Mouse (Mus musculus): ENCODE results near the gene Ccdc136.
"Not testable (repeated sequence)": the region's sequence is repeated elsewhere in the genome, so short reads cannot be mapped to it uniquely, and the experiment has no call there.

Gene Ccdc136

GRCm38 (mm10) chr6:29395910-29396713, at the start of gene Ccdc136:
TSS of gene Ccdc136 (plus strand) at chr6:29396309.
- peak; percentile 80 for DNase-seq (ENCODE audit: extremely low spot score)

DNA sequence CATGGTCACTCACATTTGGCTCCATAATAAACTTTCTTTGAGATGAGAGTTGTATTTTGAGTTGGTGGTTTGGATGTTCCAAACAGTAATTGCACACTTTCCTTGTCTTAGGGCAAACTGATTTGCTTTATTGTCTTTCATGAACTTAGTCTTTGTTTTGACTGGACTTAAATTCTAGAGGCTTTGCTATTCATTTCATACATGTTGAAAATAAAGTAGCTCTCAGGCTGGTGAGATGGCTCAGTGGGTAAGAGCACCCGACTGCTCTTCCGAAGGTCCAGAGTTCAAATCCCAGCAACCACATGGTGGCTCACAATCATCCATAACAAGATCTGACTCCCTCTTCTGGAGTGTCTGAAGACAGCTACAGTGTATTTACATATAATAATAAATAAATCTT, 49.6 kb upstream of the Ccdc136 start:
- DNase-seq (ENCODE audit: extremely low spot score) = not testable (repeated sequence)

GRCm38 (mm10) chr6:29347189-29347588, 48.9 kb upstream of the Ccdc136 start:
- DNase-seq (ENCODE audit: extremely low spot score) = no peak

DNA sequence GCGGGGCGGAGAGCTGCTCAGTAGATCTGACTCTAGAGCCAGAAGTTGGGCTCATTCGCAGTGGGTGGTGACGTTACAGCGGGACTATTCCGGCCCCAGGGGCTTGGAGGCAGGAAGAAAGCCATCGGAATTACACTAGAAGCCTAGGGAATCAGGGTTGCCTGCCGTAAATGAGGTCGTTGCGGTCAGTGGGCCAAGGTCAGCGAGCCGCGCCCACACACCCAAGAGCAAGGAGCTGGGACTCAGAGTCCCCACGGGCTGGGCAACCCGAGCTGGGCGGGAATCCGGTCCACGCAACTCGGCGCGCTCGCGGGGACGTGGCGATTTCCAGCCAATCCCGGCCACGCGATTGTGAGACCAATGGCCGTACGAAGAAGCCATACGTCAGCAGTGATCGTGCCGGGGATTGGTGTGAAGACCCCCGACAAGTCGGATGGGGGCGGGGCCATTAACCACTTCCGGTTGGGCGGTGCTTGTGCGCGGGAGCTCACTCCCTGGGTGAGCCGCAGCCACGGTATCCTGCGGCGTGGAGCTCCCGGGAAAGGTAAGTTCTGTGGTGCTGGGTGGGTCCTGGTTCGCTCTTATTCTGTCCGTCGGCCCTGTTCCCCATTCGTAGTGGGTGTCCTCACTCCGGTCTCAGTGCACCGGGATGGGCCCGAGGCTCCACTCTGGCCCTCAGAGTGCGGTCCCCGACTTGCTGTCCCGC, 48.3 kb upstream of the Ccdc136 start, which contains the start of gene Calu:
Calu (plus strand) TSS at position 405 of the 706 bp plus-strand sequence.
- peak; percentile 99 for DNase-seq (ENCODE audit: extremely low spot score)

DNA sequence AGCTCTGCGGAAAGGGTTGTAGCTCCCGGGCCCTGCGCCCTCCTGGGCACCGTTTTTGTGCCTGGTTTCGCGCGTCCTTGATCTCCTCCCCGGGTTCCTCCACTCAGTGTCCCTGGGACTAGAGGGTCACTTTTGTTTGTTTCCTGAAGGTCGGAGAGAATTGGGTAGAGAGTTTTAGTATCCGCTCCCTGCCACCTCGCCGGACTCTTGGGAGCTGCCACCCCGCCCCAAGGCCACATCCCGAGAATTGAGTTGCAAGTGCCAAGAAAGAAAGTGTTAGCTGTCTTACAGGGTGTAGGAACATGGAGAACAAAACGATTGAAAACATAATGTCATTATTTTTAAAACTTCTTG, 47.8 kb upstream of the Ccdc136 start:
- DNase-seq (ENCODE audit: extremely low spot score) = no peak

GRCm38 (mm10) chr6:29351613-29352012, 44.5 kb upstream of the Ccdc136 start:
- no peak for DNase-seq (ENCODE audit: extremely low spot score)

GRCm38 (mm10) chr6:29352816-29353215, 43.3 kb upstream of the Ccdc136 start:
- no peak for DNase-seq (ENCODE audit: extremely low spot score)

DNA sequence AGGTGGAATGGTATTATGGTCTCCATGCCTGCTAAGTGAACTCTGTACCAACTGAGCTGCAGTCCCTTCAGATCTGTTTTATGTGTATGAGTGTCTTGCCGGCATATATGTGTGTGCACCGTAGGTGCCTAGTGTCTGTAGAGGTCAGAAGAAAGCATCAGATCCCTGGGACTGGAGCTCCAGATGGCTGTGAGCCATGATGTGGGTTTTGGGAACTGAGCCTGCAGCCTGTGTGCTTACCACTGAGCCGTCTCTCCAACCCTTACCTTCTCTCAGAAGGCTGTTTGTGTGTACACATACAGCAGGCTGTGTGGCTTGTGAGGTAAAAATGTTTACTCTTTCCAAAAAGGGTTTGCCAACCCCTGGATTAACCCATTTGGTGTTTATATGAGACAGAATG, 36.7 kb upstream of the Ccdc136 start:
- no peak for DNase-seq (ENCODE audit: extremely low spot score)

GRCm38 (mm10) chr6:29360211-29360610, 35.9 kb upstream of the Ccdc136 start:
- no peak for DNase-seq (ENCODE audit: extremely low spot score)

GRCm38 (mm10) chr6:29362246-29363128, 33.6 kb upstream of the Ccdc136 start:
- DNase-seq (ENCODE audit: extremely low spot score) = no peak

DNA sequence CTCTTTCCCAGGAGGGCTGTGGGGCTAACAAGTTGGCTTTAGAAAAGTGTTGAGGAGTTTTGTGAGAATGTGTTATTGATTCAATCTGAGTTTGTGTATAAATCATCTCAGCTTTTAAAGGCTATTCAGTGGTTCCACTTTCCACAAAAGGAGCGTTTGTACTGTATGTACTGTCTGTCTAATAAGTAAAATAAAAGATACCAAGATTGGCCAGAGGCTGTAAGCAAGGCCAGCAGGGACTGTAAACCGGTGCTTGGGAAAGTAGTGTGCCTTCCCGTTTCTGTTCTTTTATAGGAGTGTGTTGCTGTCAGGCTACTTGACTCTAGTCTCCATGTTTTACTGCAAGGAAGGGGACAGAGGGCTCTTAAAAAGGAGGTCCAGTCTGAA, 33.0 kb upstream of the Ccdc136 start:
- DNase-seq (ENCODE audit: extremely low spot score) = no peak

DNA sequence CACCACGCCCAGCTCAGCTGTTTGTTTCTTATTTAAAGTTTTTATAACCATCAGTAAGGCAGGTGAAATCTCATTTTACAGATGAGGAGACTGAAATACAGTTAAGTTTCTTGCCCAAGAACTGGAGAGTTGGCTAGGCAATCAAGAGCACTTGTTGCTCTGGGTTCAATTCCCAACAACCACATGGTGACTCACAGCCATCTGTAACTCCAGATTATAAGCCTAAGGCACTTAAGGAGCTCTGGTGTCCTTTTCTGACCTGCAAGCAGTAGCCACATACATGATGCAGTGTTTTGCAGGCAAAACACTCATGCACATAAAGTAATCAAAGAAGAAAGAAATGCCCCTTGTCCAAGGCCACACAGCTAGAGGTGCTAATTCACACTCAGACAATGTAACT, 30.8 kb upstream of the Ccdc136 start:
- DNase-seq (ENCODE audit: extremely low spot score) = no peak

DNA sequence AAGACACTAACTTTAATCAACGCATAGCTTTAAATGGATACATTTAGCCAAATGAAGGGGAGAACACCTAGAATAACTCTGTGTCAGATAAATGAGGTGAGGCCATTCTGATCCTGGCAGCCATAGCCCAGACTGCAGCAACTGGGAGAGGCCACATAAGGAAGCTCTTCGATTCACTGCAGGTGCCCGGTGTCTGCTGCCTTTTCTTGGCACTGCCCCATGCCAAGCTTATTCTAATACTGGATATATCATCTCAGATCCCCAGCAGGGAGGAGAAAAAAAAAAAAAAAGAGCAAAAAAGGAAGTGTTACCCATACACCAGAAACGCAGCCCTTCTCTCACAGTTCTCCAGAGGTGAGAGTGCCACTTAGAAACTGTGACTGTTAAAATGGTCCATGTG, 18.7 kb upstream of the Ccdc136 start:
- no peak for DNase-seq (ENCODE audit: extremely low spot score)

DNA sequence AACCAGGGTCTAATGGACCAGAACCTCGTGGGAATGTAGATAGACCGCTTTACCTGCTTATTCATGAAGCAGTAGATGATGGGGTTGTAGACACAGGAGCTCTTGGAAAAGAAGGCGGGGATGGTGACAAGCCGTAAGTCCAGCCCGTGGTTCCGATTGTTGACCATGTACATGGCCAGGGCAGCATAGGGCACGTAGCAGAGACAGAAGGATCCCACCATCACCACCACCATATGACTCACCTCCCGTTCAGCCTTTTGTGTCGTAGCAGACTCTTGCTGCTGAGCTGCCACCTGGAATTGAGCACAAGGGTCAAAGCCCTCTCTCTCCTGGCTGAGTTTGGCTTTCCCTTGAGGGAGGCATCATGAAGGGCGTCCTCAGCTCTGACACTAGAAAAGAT, 17.4 kb upstream of the Ccdc136 start:
- DNase-seq (ENCODE audit: extremely low spot score) = no peak

DNA sequence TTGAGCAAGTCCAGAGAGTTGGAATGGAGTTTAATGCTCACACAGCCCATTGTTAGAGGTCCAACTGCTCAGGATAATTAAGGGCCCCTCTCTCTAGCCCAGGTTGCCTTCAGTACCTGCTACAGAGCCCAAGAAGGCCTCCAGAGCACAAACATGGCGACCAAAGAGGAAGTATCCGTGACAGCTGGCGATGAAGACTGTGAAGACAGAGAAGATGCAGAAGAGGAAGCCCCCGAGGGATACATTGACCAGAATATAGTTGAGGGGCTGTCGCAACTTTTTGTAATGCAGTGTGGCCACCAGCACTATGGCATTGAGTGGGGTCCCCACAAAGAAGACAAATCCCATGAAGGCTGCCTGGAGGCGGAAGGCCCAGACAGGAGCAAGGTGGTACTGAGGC, 16.2 kb upstream of the Ccdc136 start:
- DNase-seq (ENCODE audit: extremely low spot score) = no peak

GRCm38 (mm10) chr6:29382442-29382841, 13.7 kb upstream of the Ccdc136 start:
- DNase-seq (ENCODE audit: extremely low spot score) = no peak

DNA sequence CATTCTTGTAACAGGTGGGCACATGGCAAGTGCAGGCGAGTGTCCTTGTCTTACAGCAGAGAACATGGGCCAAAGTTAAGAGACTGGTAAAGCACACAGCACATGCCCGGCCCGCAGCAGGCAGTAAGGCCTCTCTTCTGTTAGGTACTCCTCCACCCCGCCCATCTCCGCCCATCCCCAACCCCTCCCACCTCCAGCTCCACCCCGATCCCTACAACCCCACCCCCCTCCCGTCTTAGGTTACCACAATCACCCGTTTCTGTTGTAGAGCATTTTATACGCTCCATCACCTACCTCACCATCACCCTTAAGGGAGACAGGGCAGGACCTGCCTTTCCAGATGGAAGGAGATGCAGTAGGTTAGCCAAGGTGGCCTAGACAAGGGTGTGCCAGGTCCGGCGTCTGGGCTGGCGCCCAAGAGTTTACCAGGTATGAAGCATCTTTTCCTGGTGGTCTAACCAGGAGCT, 8.0 kb upstream of the Ccdc136 start, which contains the start of gene Opn1sw:
Opn1sw (minus strand) TSS at position 417 of the 467 bp plus-strand sequence.
- DNase-seq (ENCODE audit: extremely low spot score) = peak; percentile 71

DNA sequence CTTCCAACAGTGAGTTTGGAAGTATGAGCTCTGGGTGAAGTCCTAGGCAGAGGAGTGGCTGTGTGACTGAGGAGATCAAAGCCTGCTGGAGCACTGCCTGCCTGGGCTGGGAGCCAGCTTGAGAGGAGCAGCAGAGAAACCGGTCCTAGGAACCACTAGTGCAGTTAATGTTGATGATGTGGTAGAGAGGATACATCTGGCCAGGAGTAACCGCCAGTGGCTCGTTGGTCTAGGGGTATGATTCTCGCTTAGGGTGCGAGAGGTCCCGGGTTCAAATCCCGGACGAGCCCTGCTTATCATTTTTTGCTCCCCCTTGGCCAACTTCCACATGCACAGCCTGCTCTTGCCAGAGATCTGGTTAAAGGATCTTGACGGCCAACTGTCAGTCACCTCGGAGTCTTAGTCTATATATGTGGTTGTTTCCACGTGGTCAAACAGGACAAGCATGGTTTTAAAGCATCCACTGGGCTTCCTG, 7.5 kb upstream of the Ccdc136 start:
- peak; percentile 84 for DNase-seq (ENCODE audit: extremely low spot score)

DNA sequence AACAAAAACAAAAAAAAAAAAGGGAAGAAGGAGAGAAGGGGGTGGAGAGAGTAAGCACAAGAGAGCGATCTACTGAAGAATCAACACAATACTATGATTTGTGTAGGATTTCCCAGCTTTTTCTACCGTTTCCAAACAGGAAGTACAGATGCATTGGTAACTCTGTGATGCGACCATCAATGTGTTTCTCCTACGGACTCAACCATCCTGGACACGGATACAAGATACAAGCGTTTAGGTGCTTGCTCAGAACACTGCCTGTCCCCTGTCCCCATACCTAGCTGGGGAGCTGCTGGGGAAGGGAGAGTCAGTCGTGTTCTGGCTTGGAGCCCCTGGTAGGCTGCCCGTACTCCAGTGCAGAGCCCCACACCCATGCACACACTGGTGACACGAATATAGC, 6.7 kb upstream of the Ccdc136 start:
- DNase-seq (ENCODE audit: extremely low spot score) = no peak

GRCm38 (mm10) chr6:29390500-29390899, 5.6 kb upstream of the Ccdc136 start:
- not testable (repeated sequence) for DNase-seq (ENCODE audit: extremely low spot score)

- DNase-seq (ENCODE audit: extremely low spot score) = not testable (repeated sequence)
These were observed 4.9 kb upstream of the Ccdc136 start for GRCm38 (mm10) chr6:29391241-29391640.

DNA sequence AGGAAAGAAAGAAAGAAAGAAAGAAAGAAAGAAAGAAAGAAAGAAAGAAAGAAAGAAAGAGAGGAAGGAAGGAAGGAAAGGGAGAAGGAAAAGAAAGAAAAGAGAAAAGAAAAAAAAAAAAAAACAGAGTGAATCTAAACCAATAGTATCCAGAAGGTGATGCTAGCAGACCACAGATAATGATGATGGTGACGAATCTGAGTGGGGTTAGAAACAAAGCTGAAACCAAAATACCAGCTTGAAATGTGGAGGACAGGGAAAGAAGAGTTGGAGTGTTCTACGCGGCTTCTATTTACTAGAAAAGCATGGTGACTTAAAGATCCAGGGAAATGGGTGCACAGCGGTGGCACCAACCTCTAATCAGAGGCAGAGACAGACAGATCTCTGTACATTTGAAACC, 4.3 kb upstream of the Ccdc136 start:
- no peak for DNase-seq (ENCODE audit: extremely low spot score)
